Mouse (Mus musculus) lung, postnatal 0 days (tissue): ENCODE measurements around the gene Bahcc1. TPM values are rescaled to one million over a fixed set of nuclear protein-coding genes. Genes with fewer than 3 reads are reported as not detected.

Source experiments
- ATAC-seq: fragments of 200-750 bp; cut with Nextera tagmentation; 2 replicates; pipeline ENCODE4 v1.8.0; 2017; ENCODE audit warnings: moderate library complexity
- DNase-seq: peaks from one replicate; pipeline ENCODE4 v3.0.0-alpha.2; 2016; ENCODE audit warnings: low spot score
- H3K27ac ChIP-seq: fragments of 300-500 bp; sonication (generic); 2 replicates; pipeline ENCODE4 v1.5.1; 2014; ENCODE audit warnings: antibody characterized with exemption, mild to moderate bottlenecking, low read length, mixed read lengths
- H3K27me3 ChIP-seq: fragments of 300-500 bp; sonication (generic); replicated peaks from 2 replicates; pipeline ENCODE4 v1.6.1; 2014; ENCODE audit warnings: low read length, mixed read lengths; ENCODE audit not compliant: insufficient read depth
- H3K36me3 ChIP-seq: fragments of 300-500 bp; sonication (generic); 2 replicates; pipeline ENCODE4 v1.6.1; 2014; ENCODE audit warnings: low read length, mixed read lengths; ENCODE audit not compliant: insufficient read depth
- H3K4me1 ChIP-seq: fragments of 300-500 bp; sonication (generic); 2 replicates; pipeline ENCODE4 v1.6.1; 2014; ENCODE audit warnings: antibody characterized with exemption, low read depth, low read length, mixed read lengths; ENCODE audit not compliant: insufficient read depth
- H3K4me2 ChIP-seq: fragments of 300-500 bp; sonication (generic); replicated peaks from 2 replicates; pipeline ENCODE4 v1.6.1; 2014; ENCODE audit warnings: low read depth, mild to moderate bottlenecking, low read length, moderate library complexity, mixed read lengths
- H3K4me3 ChIP-seq: fragments of 300-500 bp; sonication (generic); 2 replicates; pipeline ENCODE4 v1.5.1; 2014; ENCODE audit warnings: low read depth, low read length
- H3K9ac ChIP-seq: fragments of 300-500 bp; sonication (generic); replicated peaks from 2 replicates; pipeline ENCODE4 v1.6.1; 2014; ENCODE audit warnings: low read depth, mild to moderate bottlenecking
- H3K9me3 ChIP-seq: fragments of 300-500 bp; sonication (generic); 2 replicates; pipeline ENCODE4 v1.6.1; 2016; ENCODE audit warnings: low read length, mixed read lengths
- CTCF ChIP-seq: IDR thresholded peaks from 2 replicates; pipeline ENCODE4 v1.5.1; 2016; ENCODE audit warnings: antibody characterized with exemption, mild to moderate bottlenecking
- EP300 ChIP-seq: IDR thresholded peaks from 2 replicates; pipeline ENCODE4 v1.6.1; 2016; ENCODE audit warnings: antibody characterized with exemption, mild to moderate bottlenecking, control low read depth
- WGBS: fragments of 180-500 bp; shearing (Covaris S2); extraction: QIAGEN DNeasy Blood & Tissue Kit; methylation state at CpG from one replicate; pipeline ENCODE4 v1.1.7; 2014; 5-methylcytosine and 5-hydroxymethylcytosine counted together
- polyA plus RNA-seq: library from polyadenylated mRNA; unstranded; fragments of >200 nt; fragmentation: Nextera tagmentation; extraction: Ambion mirVana; gene quantifications from 2 replicates; pipeline ENCODE4 v1.2.1, GENCODE M21; 2015

The Bahcc1 gene
- polyA plus RNA-seq, 1 experiment from 2014 or later = 6.6 TPM

DNA sequence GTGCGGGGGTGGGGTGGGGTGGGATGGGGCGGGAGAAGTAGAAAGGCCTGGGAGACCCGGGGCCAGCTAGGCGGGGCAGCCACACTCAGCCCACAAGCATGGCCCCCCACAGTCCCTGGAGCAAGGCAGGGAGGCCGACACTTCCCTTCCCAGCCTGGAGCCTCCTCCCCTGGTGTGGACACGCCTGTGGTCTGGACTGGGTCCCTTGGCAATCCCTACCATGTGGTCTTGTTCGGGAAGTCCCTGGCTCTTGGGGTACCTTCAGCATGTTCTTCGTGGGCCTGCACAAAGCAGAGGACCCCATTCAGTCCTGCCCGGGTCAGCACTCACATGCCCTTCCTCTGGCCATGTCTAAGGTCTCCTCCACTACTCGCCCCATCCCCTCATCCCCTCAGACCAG, 23.8 kb downstream of the Bahcc1 start:
- TF ChIP-seq CTCF = no peak
- no peak for TF ChIP-seq EP300
- H3K27ac ChIP-seq = no peak overlapping the region
- no peaks in the 10 kb centered on the region for H3K27me3 ChIP-seq
- no peak for DNase-seq
- H3K4me2 ChIP-seq = no peak overlapping the region
- H3K9ac ChIP-seq = no peak overlapping the region
- no peaks in the 10 kb centered on the region for H3K9me3 ChIP-seq
- H3K4me3 ChIP-seq = no peak overlapping the region
- no peak for ATAC-seq
- H3K36me3 ChIP-seq = no peaks in the 10 kb centered on the region
- WGBS = 53% methylated on average over 10 of the region's 10 CpGs
- H3K4me1 ChIP-seq = peaks cover 76% of the 10 kb centered on the region

DNA sequence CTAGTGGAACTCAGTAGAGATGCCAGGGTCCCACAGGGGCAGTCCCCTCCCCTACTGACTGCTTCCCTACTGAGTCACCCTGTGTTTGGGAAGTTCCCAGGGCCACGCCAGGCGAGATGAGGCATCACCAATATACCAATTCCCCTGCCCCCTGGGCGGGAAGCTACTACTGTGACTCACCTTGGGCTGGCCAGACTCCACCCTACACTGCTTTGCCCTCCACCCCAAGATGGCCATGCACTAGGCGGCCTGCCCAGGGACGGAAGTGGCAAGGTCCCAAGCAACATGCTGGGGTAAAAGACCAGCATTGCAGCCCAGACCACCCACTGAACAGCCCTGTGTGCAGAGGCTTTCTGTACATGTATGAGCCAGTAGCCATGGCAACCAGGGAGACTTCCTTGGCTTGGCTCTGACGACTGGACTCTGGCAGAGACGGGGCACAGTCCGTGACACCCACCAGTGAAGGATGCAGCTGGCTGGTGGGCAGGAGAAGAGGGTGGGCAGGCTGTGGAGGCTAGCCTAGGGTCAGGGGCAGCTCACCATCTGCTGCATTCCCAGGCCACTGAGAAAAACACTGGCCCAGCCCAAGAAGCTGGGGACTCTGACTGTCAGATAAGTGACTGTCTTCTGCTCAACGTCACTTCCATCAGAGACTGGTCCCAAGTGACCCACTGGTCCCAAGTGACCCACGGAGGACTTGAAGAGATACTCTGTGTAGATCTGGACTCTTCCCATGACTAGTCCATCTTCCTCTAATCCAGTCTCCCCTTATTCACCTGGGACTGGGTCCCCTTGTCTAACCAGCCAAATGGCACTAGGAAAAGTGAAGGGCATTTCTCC, 24.5 kb downstream of the Bahcc1 start:
- TF ChIP-seq CTCF = no peak
- TF ChIP-seq EP300 = no peak
- Histone ChIP-seq H3K36me3 (no peaks in the 10 kb centered on the region), H3K27ac (no peak overlapping the region), H3K27me3 (no peaks in the 10 kb centered on the region), H3K4me3 (no peak overlapping the region), H3K4me2 (no peak overlapping the region), H3K4me1 (peaks cover 76% of the 10 kb centered on the region), H3K9me3 (no peaks in the 10 kb centered on the region), H3K9ac (no peak overlapping the region)
- DNase-seq = peak; percentile 26
- no peak for ATAC-seq
- WGBS = 69% methylated on average over 10 of the region's 10 CpGs

DNA sequence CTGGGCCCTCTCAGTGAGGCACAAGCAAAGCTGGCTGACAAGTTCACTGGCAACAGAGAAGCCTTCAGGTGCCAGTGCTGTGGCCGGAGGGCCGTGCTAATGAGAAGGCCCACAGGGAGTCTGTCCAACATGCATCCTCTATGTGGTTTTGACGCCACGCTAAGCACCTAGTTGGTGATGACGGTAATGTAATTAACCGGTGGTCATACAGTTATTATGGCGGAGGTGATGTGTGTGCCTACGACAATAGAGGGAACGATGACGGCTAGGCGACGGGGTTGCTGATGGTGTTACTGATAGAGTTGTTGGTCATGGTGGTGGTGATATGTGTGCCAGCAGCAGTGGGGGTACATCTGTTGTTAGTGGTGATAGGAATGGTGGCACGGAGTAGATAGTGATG, 25.2 kb downstream of the Bahcc1 start:
- no peak overlapping the region for H3K27ac ChIP-seq
- ATAC-seq (no peak), DNase-seq (no peak)
- H3K4me3 ChIP-seq = no peak overlapping the region
- H3K27me3 ChIP-seq = no peaks in the 10 kb centered on the region
- WGBS = 96% methylated on average over 13 of the region's 13 CpGs
- no peaks in the 10 kb centered on the region for H3K36me3 ChIP-seq
- H3K4me2 ChIP-seq = no peak overlapping the region
- H3K4me1 ChIP-seq = peaks cover 71% of the 10 kb centered on the region
- no peaks in the 10 kb centered on the region for H3K9me3 ChIP-seq
- TF ChIP-seq EP300 = no peak
- TF ChIP-seq CTCF = no peak
- no peak overlapping the region for H3K9ac ChIP-seq

DNA sequence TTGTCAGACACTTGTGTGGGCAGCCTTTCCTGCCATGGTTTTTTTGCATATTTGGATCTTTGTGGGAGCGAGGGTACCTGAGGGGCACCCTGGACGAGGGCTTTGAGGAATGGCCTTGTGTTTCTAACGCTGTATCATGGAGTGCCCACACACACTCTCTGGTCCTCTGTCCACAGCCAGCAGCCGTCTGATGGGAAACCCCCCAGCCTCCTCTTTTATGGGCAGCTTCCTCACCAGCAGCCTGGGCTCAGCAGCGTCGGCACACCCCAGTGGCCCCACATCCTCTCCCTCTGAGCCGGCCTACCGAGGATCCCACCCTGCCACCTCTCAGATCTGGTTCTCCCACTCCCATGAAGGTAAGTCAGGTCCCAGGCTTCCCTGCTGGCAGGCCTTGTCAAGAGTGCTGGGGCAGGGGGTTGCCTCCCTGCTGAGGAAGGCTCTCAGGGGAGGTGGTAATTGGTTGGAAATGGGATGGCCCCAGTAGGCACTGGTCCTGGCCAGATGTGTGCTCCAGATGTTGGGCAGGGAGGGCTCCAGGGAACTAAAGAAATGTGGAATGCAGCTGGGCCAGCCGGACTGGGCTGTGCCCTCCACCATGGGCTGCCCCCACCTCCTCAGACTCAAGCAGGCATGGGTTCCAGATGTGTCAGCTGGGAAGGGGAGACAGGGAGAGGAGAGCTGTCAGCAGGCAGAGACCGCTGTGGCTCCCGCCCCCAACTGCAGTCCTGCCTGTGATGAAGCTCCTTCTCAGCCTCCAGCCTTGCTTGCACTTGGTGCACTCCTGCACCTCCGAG, 26.3 kb downstream of the Bahcc1 start:
- Histone ChIP-seq H3K4me1 (peaks cover 60% of the 10 kb centered on the region), H3K9me3 (no peaks in the 10 kb centered on the region), H3K27ac (no peak overlapping the region), H3K4me2 (no peak overlapping the region), H3K9ac (no peak overlapping the region), H3K36me3 (no peaks in the 10 kb centered on the region), H3K27me3 (no peaks in the 10 kb centered on the region), H3K4me3 (no peak overlapping the region)
- DNase-seq = no peak
- TF ChIP-seq EP300 (no peak), CTCF (no peak)
- WGBS = 60% methylated on average over 12 of the region's 12 CpGs
- ATAC-seq = no peak

DNA sequence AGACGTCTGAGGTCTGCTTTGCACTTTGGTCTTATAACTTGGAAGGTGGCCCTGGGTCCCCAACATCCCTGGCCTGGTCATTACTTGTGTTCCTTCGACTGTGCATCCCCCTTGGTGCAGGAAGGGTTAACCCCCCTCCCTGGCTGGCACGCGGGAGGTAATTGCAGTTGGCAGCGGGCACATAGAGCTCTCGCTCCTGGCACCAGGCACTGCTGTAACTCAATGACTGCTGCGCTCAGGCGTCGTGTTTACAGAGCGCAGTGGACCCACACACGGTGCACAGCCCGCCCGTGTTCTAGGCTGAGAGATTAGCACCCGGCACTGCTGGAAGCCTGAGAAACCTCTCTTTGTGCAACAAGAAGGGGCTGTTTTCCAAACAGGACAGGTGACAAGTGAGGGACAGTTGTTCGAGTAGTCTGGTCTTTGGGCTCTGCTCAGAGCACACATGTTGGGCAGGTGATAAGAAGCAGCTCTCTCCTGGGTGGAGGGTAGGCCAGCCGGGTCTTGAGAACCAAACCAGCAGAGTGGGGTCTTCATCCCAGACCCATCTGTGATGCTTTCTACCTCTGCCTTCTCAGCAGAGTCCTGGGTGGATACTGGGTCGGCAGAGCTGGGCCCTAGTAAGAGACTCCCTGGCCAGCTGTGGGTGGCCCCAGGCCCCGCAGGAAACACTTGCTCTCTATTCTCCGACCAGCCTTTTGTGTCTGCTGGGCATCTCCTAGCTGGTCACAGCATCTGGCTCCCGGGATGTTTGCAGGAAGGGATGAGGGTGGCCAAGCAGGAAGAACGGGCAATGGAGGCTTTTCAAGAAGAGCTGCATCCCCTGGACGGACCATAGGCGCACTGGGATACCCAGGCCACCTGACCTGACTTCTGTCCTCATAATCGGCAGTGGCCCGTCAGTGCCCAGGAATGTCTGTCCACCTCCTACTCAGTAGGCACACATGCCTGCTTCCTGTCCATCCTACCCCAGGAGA, 27.3 kb downstream of the Bahcc1 start:
- H3K4me1 ChIP-seq = peaks cover 51% of the 10 kb centered on the region
- ATAC-seq (no peak), DNase-seq (peak; percentile 73)
- no peaks in the 10 kb centered on the region for H3K9me3 ChIP-seq
- H3K27me3 ChIP-seq = no peaks in the 10 kb centered on the region
- no peaks in the 10 kb centered on the region for H3K36me3 ChIP-seq
- H3K9ac ChIP-seq = no peak overlapping the region
- H3K4me3 ChIP-seq = no peak overlapping the region
- 53% methylated on average over 25 of the region's 25 CpGs for WGBS
- TF ChIP-seq EP300 = no peak
- no peak for TF ChIP-seq CTCF
- 0 out of 2 replicates have a peak overlapping the region, but pooled peaks have one; percentile 9 for H3K27ac ChIP-seq
- no peak overlapping the region for H3K4me2 ChIP-seq
